Mouse (Mus musculus) forebrain, embryonic 12.5 days (tissue): ENCODE data around the gene Rnf103. TPM values are rescaled to one million over a fixed set of nuclear protein-coding genes. Genes with fewer than 3 reads are reported as not detected.
A peak's percentile ranks its signal among the peaks of the same experiment; 100 is the strongest.
"Not testable (repeated sequence)": the region's sequence is repeated elsewhere in the genome, so short reads cannot be mapped to it uniquely, and the experiment has no call there.

Experiments used
- ATAC-seq: fragments of 200-750 bp; cut with Nextera tagmentation; 2 replicates; pipeline ENCODE4 v1.8.0; 2017; ENCODE audit warnings: moderate TSS enrichment; ENCODE audit not compliant: low FRiP score
- H3K27ac ChIP-seq: fragments of 300-500 bp; sonication (generic); 2 replicates; pipeline ENCODE4 v1.5.1; 2016; ENCODE audit warnings: mild to moderate bottlenecking
- H3K27me3 ChIP-seq: fragments of 300-500 bp; sonication (generic); 2 replicates; pipeline ENCODE4 v1.6.1; 2016; ENCODE audit warnings: mild to moderate bottlenecking
- H3K36me3 ChIP-seq: fragments of 300-500 bp; sonication (generic); replicated peaks from 2 replicates; pipeline ENCODE4 v1.6.1; 2016; ENCODE audit warnings: mild to moderate bottlenecking
- H3K4me1 ChIP-seq: fragments of 300-500 bp; sonication (generic); 2 replicates; pipeline ENCODE4 v1.6.1; 2016
- H3K4me2 ChIP-seq: fragments of 300-500 bp; sonication (generic); 2 replicates; pipeline ENCODE4 v1.6.1; 2016; ENCODE audit warnings: mild to moderate bottlenecking, moderate library complexity
- H3K4me3 ChIP-seq: fragments of 300-500 bp; sonication (generic); replicated peaks from 2 replicates; pipeline ENCODE4 v1.5.1; 2016; ENCODE audit warnings: mild to moderate bottlenecking
- H3K9ac ChIP-seq: fragments of 300-500 bp; sonication (generic); 2 replicates; pipeline ENCODE4 v1.6.1; 2016; ENCODE audit warnings: mild to moderate bottlenecking
- H3K9me3 ChIP-seq: fragments of 300-500 bp; sonication (generic); 2 replicates; pipeline ENCODE4 v1.6.1; 2016
- WGBS: fragments of 180-500 bp; shearing (Covaris S2); methylation state at CpG from one replicate; pipeline ENCODE4 v1.1.7; 2016; 5-methylcytosine and 5-hydroxymethylcytosine counted together
- polyA plus RNA-seq: library from polyadenylated mRNA; unstranded; fragments of >200 nt; fragmentation: Nextera tagmentation; extraction: Ambion mirVana; gene quantifications from 2 replicates; pipeline ENCODE4 v1.2.1, GENCODE M21; 2016

Rnf103 gene
- polyA plus RNA-seq: 19.4 and 22.3 TPM in 2 replicates

DNA sequence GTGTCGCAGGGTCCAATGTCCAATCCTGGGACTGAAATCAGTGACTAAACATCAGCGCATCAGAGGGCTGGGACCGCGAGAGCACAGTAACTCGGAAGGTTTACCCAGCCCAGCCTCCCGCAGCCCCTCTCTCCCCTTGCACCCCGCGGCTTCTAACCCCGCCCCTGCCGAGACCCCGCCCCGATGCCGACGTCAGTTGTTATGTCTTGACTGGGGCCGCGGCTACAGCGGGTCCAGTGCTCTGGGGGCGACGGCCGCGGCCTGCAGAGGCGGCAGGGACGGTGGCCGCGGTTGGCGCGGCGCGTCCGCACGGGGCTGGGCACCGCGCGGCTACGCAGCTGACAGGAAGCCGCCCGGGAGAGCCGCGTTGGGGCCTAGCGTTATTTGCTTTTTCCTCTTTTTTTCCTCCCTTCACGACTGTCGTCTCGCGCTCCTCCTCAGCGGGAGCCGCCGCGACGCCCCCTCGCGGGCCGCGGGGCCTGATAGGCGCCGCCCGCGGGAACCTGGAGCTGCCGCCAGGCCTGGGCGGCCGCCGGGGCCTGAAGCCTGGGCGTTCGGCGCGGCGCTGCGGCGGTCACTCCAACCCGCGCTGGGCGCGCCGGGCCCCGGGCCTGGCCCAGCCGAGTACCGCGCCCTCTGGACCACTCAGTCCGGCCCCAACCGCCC, at the start of gene Rnf103:
Gene Rnf103, plus strand, starts transcription at position 220 of the 666 bp plus-strand sequence.
- Histone ChIP-seq H3K9me3 (no peaks in the 10 kb centered on the region), H3K36me3 (0 out of 2 replicates have a peak, but pooled peaks cover 2% of the 10 kb centered on the region), H3K4me3 (peak within 1 kb of the TSS; percentile 88), H3K27ac (peak within 1 kb of the TSS; percentile 98), H3K4me2 (peak within 1 kb of the TSS; percentile 71), H3K9ac (peak within 1 kb of the TSS; percentile 94), H3K4me1 (peaks cover 17% of the 10 kb centered on the region), H3K27me3 (no peaks in the 10 kb centered on the region)
- WGBS: under 1% methylated on average over 79 of the region's 79 CpGs
- peak; percentile 99 for ATAC-seq

DNA sequence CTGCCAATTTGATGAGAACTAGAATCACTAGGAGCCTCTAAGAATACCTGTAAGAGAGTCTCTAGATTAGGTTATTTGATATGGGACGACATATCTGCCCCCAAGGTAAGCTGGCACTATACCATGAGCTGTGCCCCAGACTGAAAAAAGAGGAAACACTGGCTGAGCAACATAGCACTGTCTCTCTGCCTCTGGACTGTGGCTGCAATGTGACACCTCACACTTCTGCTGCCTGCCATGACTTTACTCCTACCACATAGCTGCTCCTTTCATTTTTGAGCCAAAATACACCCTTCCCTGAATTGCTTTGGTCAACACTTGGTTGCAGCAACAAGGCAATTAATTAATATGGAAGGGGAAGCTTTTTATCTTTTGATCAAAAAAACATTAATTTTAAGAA, 48.9 kb upstream of the Rnf103 start:
- Histone ChIP-seq H3K4me1 (peaks cover 7% of the 10 kb centered on the region), H3K9me3 (no peaks in the 10 kb centered on the region), H3K27me3 (no peaks in the 10 kb centered on the region), H3K36me3 (no peaks in the 10 kb centered on the region), H3K27ac (no peak overlapping the region), H3K9ac (no peak overlapping the region), H3K4me3 (no peak overlapping the region), H3K4me2 (no peak overlapping the region)
- WGBS: 63% methylated on average over 1 of the region's 1 CpGs
- ATAC-seq: no peak

DNA sequence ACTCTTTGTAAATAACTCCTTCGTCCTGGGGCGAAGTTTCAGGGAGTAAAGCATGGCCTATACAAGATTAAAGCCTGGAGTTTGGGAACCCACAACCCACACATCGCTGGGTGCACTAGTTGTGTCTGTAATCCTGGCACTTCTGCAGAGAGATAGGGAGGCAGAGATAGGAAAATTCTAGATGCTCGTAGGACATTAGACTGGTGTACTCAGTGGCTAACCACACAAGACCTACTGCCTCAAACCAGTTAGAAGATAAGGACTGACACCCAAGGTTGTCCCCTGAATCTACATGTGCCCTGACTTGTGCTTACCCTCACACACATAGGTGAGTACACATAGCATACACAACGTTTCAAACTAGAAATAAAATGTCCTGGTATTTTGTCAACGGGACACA, 48.1 kb upstream of the Rnf103 start:
- no peak overlapping the region for H3K4me2 ChIP-seq
- H3K27ac ChIP-seq: no peak overlapping the region
- H3K27me3 ChIP-seq: no peaks in the 10 kb centered on the region
- peaks cover 7% of the 10 kb centered on the region for H3K4me1 ChIP-seq
- no peak for ATAC-seq
- H3K9ac ChIP-seq: no peak overlapping the region
- no peak overlapping the region for H3K4me3 ChIP-seq
- no peaks in the 10 kb centered on the region for H3K36me3 ChIP-seq
- H3K9me3 ChIP-seq: no peaks in the 10 kb centered on the region
- WGBS: 87% methylated on average over 6 of the region's 6 CpGs

DNA sequence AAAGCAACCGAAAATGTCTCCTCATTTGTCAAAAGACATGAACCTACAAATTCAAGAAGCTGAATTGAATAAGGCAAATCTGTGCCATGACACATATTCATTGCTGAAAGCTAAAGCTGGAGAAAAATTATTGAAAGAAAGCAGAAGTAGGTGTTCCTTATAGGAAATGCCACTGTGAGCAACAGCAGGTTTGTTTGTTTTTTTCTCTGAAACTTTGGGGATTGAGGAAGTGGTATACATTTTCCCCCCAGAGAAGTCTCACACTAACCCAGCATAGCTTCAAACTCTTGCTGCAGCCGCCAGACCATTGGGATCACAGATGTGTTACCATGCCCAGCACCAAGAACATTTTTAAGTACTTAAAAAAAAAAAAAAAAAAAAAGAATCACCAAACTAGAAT, 40.9 kb upstream of the Rnf103 start:
- H3K27me3 ChIP-seq: no peaks in the 10 kb centered on the region
- H3K36me3 ChIP-seq: no peaks in the 10 kb centered on the region
- no peak for ATAC-seq
- H3K9me3 ChIP-seq: no peaks in the 10 kb centered on the region
- H3K4me3 ChIP-seq: no peak overlapping the region
- H3K4me1 ChIP-seq: no peaks in the 10 kb centered on the region
- no peak overlapping the region for H3K27ac ChIP-seq
- 71% methylated on average over 2 of the region's 2 CpGs for WGBS
- H3K4me2 ChIP-seq: no peak overlapping the region
- H3K9ac ChIP-seq: no peak overlapping the region

DNA sequence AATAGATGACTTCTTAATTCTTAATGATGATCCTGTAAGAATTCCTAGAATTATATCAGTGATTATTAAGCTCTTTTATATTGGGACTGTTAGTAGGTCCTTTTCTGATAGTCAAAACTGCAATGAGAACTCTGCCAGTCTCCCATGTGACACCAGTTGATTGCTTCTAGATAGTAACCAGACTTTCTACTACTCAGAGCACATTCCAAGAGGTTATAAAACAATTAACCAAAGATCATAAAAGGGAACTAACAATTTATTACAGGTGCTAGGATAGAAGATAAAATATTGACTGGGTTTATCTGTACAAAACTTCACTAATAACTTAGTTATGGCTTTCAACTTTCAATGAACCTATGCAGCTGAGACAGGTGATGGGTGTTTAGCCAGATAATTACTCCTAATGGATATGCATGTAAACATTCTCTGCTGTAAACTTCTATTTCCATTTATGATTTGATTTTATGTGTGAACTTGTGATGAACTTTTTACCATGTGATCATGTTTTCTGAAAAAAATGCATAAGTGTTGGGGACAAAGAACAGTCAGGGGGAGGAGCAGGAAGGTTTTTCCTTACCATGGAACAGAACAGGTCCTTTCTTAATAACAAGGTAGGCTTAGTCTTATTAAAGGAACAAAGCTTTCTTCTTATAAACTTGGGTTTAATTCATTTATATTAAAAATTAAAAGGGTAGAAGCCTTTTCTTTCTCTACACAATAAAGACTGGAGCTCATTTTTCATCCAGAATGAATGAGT, 39.5 kb upstream of the Rnf103 start:
- H3K36me3 ChIP-seq, H3K4me1 ChIP-seq, H3K27ac ChIP-seq, ATAC-seq, H3K9ac ChIP-seq, H3K27me3 ChIP-seq, H3K4me2 ChIP-seq, H3K4me3 ChIP-seq, H3K9me3 ChIP-seq: not testable (repeated sequence)

DNA sequence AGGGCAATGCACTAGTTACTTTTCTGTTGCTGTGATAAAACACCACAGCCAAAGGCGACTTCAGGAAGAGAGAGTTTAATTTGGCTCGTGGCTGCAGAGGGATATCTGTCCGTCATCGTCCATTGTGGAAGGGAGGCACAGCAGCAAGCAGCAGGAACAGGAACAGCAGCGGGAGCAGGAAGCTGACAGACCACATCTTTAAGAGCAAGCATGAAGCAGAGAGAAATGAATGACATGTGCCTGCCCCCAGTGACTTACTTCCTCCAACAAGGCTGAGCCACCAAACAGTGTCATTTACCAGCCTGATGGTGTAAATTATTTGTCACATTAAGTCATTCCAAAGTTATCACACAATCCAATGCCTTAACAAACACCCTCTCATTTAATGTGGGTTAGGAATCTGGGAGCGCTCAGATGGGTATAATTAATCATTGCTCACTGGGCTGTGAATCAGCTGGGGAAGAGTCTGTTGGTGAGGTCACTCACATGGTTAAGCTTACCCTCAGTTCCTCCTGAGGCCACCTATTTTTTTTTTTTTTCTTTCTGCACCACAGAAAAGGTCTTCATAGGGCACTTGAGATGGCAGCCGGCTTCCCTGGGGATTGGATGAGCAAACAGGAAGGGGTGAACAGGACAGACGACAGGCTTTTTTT, 35.6 kb upstream of the Rnf103 start:
- ATAC-seq: no peak
- H3K4me3 ChIP-seq: no peak overlapping the region
- H3K27ac ChIP-seq: no peak overlapping the region
- no peak overlapping the region for H3K9ac ChIP-seq
- WGBS: 83% methylated on average over 8 of the region's 8 CpGs
- no peaks in the 10 kb centered on the region for H3K27me3 ChIP-seq
- no peak overlapping the region for H3K4me2 ChIP-seq
- no peaks in the 10 kb centered on the region for H3K9me3 ChIP-seq
- no peaks in the 10 kb centered on the region for H3K4me1 ChIP-seq
- H3K36me3 ChIP-seq: no peaks in the 10 kb centered on the region

DNA sequence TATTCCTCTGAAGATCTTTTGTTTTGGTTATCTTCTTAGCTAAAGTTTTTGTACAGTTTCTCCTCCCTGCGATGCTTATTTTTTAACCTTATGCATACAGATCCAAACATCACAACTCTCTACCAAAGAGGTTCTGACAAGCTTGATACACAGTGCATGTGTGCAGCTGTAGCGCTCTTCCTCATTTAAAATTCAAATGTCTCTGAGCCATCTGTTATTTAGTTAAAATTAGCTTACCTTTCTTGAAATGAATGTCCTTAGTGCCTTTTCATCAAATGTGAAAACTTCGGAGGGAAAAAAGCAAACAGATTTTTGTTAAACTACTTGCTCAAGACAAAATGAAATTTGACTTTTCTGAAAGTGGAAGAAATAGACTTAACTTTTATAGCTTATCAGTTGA, 28.5 kb upstream of the Rnf103 start:
- Histone ChIP-seq H3K36me3 (no peaks in the 10 kb centered on the region), H3K9me3 (no peaks in the 10 kb centered on the region), H3K27me3 (no peaks in the 10 kb centered on the region), H3K4me3 (no peak overlapping the region), H3K9ac (no peak overlapping the region), H3K27ac (no peak overlapping the region), H3K4me2 (no peak overlapping the region), H3K4me1 (no peaks in the 10 kb centered on the region)
- 76% methylated on average over 3 of the region's 3 CpGs for WGBS
- ATAC-seq: no peak

DNA sequence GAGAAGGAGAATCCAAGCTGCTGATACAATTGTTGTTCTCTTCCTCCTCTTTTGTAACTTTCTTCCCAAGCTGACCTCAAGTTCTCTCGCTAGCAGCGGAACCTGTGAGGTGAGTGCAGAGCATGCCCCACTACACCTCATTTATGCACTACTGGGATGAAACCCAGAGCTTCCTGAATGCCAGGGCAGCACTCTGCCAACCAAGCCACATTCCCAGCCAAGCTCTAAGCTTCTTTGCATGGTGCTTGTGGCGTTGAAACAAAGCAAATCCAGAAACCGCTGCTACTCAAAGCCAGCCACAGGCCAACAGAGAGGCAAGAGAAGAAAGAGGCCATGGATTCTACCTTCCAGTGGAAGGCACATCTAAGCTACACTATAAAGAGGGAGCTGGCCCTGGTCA, 25.9 kb upstream of the Rnf103 start:
- H3K4me1 ChIP-seq: no peaks in the 10 kb centered on the region
- ATAC-seq: no peak
- H3K27me3 ChIP-seq: no peaks in the 10 kb centered on the region
- H3K27ac ChIP-seq: no peak overlapping the region
- H3K4me3 ChIP-seq: no peak overlapping the region
- no peak overlapping the region for H3K9ac ChIP-seq
- no peak overlapping the region for H3K4me2 ChIP-seq
- no peaks in the 10 kb centered on the region for H3K9me3 ChIP-seq
- no peaks in the 10 kb centered on the region for H3K36me3 ChIP-seq
- 76% methylated on average over 4 of the region's 4 CpGs for WGBS

DNA sequence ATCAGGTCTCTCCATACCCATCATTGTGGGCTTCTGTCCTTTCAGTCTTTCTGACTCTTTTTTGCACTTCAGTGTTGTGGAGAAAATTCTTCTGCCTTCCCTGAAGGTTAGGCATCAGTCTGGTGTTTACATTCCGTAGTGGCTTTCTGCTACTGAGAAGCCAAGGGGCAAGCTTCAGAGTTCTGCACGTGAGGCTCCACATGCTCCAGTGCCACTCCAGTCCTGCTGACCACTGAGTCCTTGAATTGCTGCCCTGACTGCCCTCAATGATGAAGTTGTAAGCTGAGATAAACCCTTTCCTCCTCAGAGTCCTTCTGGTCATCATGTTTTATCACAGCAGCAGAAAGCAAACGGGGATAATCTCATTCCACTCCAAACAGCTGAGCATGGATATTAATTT, 24.4 kb upstream of the Rnf103 start:
- 79% methylated on average over 3 of the region's 3 CpGs for WGBS

DNA sequence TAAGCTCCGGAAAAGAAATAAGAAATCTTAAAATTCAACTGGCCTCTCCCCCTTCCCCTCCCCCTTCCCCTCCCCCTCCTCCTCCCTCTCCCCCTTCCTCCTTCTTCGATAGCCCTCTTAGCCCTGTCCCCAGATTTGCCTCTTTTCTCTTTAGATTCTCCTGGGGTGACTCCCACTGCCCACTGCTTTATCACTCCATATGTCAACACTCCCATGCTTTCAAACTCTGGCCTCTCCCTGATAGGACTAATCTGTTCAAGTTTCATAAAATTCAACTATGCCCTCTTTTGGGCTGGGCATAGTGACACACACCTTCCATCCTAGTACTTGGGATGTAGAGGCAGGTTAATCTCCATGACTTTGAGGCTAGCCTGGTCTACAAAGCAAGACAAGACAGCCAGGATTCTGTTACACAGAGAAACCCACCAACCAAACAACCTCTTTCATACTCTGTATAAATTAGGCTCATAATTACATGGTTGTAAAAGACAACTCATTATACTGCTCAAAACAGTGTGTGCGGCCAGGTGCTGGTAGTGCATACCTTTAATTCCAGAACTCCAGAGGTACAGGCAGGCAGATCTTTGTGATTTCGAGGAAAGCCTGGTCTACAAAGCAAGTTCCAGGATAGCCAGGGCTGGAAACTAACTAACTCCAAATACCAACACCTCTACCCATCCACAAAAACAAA, 21.7 kb upstream of the Rnf103 start:
- WGBS: 81% methylated on average over 4 of the region's 4 CpGs
- Histone ChIP-seq H3K9ac (no peak overlapping the region), H3K4me3 (no peak overlapping the region), H3K4me2 (no peak overlapping the region), H3K36me3 (no peaks in the 10 kb centered on the region), H3K27ac (no peak overlapping the region), H3K4me1 (no peaks in the 10 kb centered on the region), H3K9me3 (no peaks in the 10 kb centered on the region), H3K27me3 (no peaks in the 10 kb centered on the region)
- no peak for ATAC-seq

More for the DNA sequence above, 24.4 kb upstream of the Rnf103 start:
- H3K36me3 ChIP-seq: no peaks in the 10 kb centered on the region
- H3K27ac ChIP-seq: no peak overlapping the region
- no peak overlapping the region for H3K4me2 ChIP-seq
- no peaks in the 10 kb centered on the region for H3K9me3 ChIP-seq
- H3K9ac ChIP-seq: no peak overlapping the region
- no peaks in the 10 kb centered on the region for H3K4me1 ChIP-seq
- no peak for ATAC-seq
- H3K27me3 ChIP-seq: no peaks in the 10 kb centered on the region
- no peak overlapping the region for H3K4me3 ChIP-seq

DNA sequence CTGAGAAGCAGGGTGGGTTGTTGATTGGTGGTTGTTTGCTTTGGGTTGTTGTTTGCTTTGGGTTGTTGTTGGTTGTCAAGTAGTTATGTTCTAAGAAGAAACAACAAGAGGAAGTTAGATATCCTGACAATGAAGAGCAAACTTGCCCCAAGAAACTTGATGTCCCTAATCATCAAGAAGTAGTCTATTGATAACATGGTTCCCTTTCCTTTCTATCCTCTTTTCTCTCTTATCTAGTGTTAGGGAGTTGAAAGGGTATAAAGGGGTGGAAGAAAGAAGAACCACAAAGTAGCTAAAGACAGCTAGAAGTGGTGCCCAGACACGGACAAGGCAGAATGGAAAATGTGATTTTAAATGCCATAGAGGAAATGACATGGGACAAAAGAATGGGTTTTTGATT, 20.9 kb upstream of the Rnf103 start:
- Histone ChIP-seq H3K4me1 (no peaks in the 10 kb centered on the region), H3K4me3 (no peak overlapping the region), H3K9ac (no peak overlapping the region), H3K27me3 (no peaks in the 10 kb centered on the region), H3K9me3 (no peaks in the 10 kb centered on the region), H3K27ac (no peak overlapping the region), H3K4me2 (no peak overlapping the region), H3K36me3 (no peaks in the 10 kb centered on the region)
- 94% methylated on average over 1 of the region's 1 CpGs for WGBS
- no peak for ATAC-seq

DNA sequence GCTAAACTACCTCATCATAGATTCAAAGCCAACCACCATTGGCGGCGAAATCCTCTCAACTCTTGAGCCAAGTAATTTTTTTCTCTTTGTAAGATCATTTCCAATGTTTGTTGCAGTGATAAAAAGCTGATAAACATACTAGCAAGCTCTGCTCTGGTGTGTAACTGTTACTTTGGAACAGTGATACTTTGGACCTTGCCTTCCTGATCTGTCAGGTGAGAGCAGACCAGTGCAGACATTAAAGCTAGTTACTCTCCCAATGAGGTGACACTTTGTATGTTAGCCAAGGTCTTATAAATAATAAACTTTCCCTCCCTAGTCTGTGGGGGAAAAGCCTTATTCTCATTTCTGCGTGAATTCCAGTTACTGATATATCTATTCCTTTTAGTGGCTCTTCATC, 18.1 kb upstream of the Rnf103 start:
- no peak for ATAC-seq
- no peak overlapping the region for H3K27ac ChIP-seq
- H3K4me1 ChIP-seq: no peaks in the 10 kb centered on the region
- H3K27me3 ChIP-seq: no peaks in the 10 kb centered on the region
- no peak overlapping the region for H3K9ac ChIP-seq
- 92% methylated on average over 3 of the region's 3 CpGs for WGBS
- H3K36me3 ChIP-seq: no peaks in the 10 kb centered on the region
- no peak overlapping the region for H3K4me3 ChIP-seq
- no peaks in the 10 kb centered on the region for H3K9me3 ChIP-seq
- H3K4me2 ChIP-seq: no peak overlapping the region
